Mouse (Mus musculus): ENCODE data around the gene Aatk. TPM values are rescaled to one million over a fixed set of nuclear protein-coding genes. Genes with fewer than 3 reads are reported as not detected.

Aatk gene
- 20.5 and 25.6 TPM in 2 replicates for polyA plus RNA-seq (2012; rRNA removed)

DNA sequence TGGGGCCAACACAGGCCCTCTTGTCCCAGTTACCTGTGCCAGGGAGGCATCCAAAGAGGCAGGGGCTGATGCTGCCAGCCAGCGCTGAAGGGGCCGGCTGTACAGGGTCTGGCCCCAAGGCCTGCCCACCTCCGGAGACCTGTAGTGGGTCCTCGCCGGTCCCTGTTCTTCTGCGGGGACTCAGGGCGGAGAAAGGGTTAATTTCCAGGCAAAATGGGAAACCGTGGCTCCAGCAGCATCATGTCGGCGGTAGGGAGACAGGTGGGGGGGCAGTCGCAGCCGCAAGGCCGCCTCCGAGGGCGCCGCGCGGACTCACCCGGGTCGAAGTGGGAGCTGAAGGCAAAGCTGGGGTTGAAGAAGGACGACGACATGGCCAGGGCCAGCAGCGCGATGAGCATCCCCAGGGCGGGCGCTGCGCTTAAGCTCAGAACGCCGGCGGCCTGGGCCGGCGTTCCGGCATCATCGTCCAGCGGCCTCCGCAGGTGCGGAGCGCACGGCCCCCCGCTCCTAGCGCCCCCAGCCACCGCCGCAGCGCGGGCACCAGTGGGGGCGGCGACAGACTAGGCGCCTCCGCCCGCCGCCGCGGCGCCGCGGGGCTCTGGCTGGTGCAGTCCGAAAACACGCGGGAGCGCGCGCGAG is at the start of gene Aatk:
Aatk (minus strand) TSS at position 615 of the 639 bp plus-strand sequence.
- DNase-seq (ENCODE audit: low read depth): no peak

DNA sequence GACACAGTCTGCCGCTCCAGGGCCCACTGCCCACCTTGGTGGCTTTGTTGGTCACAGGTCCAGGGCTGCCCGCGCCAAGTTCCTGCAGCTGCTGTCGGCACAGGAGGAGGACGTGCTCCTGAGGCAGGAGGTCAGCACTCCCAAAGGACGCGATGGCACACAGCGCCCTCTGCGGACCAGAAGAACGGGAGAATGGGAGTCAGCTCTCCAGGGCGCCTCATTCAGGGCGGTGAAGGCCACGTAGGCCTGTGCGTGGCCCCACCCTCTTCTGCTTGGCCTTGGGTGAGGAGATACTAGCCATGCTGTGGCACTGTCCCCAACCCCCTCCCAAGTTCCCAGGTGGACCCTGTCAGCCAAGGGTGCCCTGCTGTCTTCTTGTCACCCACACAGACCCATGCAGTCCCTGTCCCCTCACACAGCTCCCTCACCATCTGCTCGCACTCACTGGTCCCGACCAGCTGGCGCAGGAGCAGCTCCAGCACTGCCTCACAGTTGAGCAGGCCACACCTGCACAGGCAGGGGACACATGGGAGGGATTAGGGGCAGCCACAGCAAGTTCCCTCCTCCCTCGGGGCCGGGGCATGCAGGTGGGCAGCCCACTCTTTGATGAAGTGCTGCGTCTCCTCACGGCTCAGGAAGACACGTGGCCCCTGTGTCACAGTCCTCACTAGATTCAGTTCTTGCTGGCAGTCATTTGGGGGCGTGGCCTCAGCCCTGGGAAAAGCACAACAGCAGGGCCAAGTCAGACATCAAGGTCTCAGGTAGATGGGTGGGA is 46.0 kb upstream of the Aatk start:
- DNase-seq (ENCODE audit: low read depth): no peak

DNA sequence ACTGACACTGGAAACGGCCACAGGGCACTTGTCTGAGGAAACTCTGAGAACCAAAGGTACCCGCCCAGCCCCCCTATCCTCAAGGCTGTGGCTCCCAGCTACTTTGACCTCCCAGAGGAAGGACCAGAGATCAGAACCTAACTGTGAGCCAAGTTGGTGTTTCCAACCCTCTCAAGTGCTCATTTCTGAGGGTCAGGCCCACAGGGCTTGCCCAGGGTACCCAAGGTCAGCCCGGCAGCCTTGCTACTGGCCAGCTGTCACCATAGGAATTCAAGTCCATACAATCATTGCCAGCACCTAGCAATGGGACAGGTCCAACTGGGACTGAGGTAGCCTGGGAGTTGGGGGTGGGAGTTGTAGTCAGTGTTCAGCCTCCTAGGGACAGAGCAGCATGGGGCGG is 43.7 kb upstream of the Aatk start:
- no peak for DNase-seq (ENCODE audit: low read depth)

DNA sequence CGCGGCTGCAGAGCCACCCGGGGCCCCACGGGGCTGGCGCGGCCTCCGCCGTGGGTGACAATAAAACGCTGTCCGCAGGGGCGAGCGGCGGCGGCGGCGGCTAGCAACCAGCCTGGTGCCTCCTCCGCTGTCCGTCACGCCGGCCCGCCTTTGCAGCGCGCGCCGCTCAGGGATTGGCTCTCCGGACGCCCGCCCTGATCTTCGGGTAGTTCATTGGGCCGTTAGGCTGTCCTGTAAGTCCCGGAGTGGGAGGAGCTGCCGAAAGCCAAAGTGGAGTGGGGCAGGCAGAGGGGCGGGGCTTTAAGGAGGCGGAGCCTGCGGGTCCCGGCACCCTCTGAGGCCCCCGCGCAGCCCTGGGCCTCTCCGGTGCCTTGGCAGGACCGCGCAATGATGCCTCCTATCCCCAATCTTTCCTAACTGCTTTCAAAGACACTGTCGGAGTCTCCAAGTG is 39.8 kb upstream of the Aatk start, which contains the start of gene Cep131:
Cep131 (minus strand) TSS at position 126 of the 451 bp plus-strand sequence.
- peak; percentile 58 for DNase-seq (ENCODE audit: low read depth)

DNA sequence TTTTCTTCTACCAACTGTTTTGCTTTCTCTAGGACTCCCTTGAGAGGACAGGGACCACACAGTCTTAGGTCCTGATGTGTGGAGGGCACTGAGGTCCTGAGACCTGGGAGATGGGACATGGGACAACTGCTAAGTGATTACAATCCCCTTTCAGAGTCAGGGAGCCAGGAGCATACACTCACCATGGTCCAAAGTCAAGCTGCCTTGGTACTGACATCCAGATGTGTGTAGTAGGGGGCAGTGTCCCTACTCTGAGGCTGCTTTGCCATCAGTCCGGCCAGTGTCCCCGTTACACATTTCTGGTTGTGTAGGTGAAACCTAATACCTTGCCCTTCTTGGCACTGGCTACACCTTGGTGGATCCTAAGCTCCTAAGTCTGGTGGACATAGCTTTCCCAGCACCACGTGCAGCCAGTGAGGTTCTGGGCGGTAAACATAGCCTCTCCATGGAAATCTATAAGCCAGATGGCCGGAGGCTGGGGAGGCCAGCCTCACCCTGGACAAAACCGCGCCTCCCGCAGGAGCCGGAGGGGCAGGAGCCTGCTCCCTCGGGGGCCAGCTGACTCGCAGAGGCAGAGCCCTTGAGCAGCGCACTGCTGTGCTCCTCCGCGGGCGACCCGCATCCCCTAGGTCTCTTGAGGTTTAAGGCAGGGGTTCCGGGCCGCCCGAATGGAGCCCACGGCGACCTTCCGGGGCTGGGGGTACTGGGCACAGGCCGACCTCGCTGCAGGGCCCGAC is 39.1 kb upstream of the Aatk start:
- DNase-seq (ENCODE audit: low read depth): no peak

DNA sequence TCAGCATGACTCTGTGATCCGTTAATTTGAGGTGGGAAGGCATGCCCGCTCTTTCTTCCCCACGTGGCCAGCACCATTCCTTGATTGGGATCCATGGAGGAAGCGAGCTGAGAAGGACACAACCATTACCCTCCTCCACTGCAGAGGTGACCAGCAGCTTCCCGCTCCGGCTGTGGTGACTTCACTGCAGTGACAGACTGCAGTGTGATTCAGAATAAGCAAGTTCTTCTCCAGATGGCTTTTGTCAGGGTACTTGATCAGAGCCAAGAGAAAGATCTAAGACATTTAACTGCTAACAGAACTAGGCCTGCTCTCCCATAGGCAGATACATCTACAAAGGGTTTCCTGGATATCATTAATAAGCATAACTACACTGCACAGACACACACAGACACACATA is 33.3 kb upstream of the Aatk start:
- DNase-seq (ENCODE audit: low read depth): no peak

DNA sequence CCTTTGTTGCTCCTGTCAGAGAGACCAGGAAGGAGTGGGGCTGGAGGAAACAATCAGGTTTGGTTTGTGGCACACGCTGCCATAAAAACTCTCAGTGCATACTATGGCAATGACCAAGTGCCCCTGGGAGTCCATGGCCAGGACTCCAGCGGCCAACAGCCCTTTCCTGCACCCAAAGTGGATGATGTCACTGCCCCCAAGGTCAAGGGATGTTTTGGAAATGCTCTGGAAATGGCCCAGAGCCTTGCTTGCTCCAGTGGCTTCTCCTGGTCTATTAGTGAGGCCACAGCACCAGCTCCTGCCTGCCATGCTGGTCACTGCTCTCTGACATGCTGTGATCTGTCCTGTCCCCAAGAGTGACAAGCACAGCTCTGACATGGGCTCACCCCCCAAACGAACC is 29.2 kb upstream of the Aatk start:
- no peak for DNase-seq (ENCODE audit: low read depth)

DNA sequence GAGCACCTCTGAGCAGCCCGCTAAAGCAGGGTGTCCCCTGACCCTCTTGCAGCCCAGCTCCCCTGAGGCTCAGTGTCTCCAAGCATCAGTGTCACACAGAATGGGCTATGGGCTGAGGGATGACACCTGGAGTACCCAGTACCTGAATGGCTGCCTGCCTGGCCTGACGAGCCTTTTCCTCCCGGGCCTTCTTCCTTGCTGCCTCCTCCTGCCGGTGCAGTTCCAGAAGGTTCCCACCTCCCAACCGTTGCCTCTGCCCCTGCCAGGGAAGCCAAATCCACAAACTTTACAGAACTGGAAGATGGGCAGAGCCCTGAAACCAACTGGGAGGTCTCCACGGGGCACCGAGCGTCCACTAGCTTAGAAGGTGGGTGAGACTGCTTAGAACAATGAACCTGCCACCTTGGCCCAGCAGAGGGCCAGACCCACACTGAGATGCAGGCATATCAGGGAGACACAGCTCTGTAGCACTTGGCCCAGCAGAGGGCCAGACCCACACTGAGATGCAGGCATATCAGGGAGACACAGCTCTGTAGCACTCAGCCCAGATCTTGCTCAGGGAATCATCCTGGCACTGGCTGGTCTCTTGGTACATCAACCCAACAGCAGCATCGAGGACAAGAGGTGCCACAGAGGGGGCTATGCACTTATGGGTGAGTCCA is 26.1 kb upstream of the Aatk start:
- DNase-seq (ENCODE audit: low read depth): no peak

DNA sequence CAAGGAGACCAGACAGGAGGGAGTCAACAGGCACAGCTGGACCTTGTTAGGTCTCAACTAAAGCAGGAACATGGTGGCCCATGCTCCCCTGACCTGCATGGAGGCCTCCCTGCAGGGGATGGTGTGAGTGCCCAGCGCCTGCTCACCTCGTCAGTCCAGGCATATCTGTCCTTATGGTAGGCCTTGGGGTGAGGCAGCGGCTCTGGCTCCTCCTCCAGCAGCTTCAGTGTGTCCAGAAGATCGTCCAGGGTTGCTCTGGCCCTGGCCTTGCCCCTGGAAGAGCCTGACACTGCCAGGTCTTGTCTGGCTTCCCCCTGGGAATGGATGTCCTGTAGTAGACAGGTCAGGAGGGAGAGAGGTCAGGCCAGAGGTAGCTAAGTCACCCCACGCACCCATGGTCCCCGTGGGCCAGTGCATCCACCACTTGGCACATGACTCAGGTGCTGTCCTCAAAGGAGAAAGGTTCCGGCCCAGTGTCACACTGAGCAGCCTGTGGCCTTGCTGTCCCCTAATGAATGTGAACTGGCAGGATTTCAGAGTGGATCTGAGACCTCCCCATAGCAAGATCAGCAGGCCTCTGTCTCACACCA is 24.9 kb upstream of the Aatk start:
- DNase-seq (ENCODE audit: low read depth): no peak

DNA sequence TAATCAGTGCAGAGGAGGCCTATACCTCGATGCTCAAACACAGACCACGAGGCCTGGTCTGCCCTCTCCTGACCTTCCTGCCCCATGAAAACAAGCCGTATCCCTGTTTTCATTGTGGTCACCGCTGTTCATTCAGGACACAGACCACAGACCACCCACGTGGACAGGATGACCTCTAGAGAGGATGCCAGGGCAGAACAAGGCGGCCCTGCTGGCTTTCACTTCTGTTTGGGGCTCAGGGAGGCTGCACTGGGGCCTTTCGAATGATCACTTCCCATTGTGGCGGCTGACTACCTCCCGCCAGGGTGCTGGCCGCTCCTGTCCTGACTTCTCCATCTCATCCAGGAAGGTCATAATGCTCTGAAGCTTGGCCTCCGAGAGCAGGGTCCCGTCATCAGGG is 24.1 kb upstream of the Aatk start:
- DNase-seq (ENCODE audit: low read depth): no peak

DNA sequence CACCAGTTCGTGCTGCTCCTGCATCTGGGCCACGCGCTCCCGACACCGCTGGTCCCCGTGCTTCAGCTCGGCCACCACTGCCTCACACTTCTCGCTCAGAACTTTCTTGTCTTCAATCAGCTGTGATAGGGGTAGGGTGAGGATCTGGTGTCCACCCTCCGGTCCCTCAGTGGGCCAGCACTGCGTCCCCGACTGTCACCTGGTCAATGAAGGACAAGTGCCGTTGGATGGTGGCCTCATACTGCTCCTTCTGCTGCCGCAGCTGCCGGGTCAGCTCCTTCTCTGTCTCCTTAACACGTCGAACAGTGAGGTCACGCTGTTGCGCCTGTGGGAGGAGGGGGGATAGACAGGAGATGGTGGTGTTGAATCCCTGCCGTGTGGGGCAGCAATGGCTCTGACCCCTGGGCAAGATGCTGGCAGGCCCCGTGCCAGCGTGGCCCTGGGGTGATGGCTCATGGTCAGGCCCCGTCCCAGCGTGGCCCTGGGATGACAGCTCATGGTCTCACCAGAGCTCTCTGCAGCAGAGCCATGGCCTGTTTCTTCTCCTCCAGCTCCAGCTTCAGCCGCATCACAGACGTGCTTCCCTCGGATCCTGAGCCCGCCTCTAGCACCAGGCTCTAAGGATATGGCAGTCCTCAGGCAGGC is 23.4 kb upstream of the Aatk start:
- DNase-seq (ENCODE audit: low read depth): no peak

DNA sequence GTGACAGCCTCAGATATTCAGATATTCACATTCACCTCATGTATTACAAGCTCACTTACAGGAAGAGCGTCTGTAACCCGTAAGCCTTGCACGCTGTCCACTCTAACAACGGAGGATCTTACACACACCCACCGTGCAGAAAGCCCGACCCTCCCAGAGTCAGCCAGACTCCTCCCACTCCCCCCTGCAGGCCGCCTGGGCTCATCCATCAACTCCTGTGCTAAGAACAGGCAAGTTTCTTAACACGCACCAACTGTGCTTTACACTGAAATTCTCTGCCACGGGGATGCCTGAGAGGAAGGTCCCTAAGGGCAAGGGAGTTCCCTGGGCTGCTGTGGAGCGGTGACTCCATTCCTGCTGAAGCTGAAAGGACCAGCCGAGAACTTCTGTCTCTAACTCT is 22.3 kb upstream of the Aatk start:
- DNase-seq (ENCODE audit: low read depth): no peak

DNA sequence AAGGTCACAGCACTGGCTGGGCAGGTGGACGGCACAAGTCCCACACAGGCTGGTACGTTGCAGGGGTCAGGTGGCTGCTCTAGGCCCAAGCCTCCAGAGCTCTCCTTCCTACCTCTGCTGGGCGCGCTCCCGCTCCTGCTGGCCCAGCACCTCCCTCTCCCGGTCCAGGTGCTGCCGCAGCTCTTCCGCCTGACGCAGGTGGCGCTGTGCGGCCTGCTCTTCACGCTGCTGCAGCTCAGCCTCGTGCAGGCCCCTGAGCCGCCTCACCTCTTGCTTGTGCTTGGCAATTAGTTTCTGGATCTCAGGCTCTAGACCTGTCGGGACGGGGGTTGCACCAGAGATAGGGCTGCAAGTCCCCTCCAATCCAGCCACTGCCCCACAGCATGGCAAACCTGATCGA is 20.9 kb upstream of the Aatk start:
- no peak for DNase-seq (ENCODE audit: low read depth)

DNA sequence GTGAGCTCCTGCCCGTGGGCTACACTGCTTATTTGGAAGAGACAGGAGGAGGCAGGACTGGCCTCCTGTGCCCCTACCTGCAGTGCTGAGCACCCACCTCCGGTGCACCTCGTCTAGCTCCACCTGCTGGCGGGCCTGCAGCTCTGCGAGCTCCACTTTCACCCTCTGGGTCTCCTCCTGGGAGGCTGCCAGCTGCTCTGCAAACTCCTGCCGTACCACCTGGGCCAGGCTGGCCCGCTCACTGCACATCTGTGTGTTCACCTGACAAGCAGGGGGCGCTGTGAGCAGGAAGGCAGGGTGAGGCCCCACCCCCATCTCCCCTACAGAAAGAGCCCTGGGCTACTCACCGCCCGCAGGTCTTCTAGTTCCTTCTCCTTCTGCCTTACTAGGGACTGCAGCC is 18.3 kb upstream of the Aatk start:
- DNase-seq (ENCODE audit: low read depth): no peak

DNA sequence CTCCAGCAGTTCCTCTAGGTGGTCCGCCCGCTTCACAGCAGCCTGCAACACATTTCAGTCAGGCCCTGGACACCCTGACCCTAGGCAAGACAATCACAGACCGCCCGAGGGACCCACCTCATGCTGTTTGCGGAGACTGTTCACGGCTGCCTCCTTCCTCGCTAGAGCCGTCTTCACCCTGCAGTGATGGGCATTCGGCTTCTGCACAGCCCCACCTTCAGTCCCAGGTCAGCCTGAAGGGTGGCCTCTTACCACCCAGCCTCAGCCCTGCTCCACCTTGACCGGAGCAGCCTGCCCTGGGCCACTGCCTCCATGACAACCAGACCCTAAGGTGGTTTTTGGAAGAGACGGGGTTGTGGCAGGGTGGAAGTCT is 17.7 kb upstream of the Aatk start:
- DNase-seq (ENCODE audit: low read depth): no peak

DNA sequence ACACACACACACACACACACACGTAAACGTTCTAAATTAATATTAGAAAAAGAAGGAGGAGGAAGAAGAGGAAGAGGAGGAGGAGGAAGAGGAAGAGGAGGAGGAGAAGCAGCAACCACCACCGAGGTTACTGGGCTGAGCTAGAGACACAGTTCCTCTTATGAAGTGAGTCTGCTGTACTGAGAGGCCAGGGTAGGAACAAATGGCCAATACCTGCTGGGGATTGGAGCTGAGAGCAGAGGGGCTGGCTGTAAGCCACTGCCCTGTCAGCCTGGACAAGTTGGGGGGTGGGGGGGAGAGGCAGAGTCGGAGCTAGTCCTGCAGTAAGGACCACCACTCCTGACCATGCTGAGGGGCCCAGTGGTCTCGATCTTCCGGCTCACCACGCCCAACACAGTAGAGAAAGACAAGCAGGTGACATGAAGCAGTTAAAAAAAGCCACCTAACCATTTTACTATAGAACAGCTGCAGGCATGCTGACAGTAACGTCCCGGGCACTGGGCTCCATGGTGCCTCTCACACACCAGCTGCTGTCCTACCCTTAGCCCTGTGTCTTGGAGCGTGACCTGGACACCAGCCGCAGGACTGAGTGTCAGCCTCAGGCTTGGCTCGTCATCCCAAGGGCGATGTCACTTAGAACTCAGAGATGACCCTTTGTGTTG is 17.2 kb upstream of the Aatk start:
- DNase-seq (ENCODE audit: low read depth): no peak

DNA sequence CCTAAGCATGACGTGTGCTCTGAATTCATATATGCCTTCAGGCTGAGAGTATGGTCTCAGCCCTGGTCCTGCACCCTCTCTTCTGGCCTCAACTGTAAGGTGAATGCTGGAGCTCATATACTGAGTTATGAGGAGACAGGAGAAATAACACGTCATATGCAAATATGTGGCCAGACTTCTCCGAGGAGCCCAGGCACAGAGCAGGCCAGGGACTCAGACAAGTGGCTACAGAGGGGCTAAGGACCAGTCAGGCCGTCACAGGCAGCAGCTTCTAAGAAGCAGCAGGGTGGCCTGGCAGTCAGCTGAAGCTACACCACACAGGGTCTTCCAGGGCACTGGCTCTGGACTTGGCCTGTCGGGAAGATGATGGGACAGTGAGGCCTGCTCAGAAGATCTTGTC is 16.4 kb upstream of the Aatk start:
- no peak for DNase-seq (ENCODE audit: low read depth)

DNA sequence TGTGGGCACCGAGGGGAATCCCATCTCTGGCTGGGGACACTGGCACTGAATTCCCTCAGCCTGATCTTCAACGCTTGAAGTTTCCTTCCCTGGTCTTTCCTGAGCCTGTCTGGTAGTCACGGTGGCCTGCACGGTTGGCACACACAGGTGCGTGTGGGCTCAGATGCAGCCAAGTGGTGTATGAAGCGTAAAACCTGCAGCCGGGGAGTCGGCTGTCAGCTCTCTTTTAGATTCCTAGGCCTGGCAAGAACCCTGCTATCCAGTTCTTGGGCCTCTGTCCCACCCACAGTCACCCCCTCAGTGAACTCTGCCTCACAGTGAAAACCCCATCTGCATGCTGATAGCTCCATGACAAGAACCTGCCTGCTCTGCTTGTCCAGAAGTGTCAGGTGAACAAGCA is 13.7 kb upstream of the Aatk start:
- DNase-seq (ENCODE audit: low read depth): no peak

DNA sequence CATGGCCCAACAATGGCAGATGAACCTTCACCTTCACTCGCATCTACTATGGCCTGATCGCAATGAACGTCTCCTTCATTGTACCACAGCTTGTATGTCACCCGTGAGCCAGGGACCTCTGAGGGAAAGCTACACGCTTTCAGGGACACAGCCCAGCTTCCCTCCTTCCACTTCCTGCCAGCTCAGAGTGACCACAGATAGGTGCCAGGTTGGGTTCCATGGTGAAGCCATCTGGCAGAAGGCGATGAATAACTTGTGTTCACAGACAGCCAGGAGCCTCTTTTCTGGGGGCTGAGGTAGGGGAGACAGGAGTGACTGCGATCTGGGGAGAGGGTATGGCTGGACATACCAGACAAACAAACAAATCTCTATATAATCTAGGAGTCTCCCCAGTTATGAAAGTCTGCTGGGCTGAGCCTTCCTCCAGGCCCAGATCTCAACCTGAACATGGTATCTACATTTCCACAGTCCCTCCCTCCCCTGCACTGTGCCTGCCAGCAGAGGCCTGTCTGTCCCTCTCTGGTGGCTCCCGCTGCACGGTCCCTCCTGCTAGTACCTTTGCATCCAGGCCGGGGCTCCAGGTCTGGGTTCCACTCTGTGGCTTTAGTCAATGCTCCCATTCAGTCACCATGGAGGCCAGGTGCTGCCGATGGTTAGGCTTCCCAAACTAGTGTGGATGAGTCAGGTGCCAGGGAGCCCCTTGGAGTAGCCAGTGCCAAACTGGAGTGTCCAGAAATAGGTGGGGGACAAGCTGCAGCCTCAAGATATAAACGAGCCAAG is 9.2 kb upstream of the Aatk start:
- DNase-seq (ENCODE audit: low read depth): no peak

DNA sequence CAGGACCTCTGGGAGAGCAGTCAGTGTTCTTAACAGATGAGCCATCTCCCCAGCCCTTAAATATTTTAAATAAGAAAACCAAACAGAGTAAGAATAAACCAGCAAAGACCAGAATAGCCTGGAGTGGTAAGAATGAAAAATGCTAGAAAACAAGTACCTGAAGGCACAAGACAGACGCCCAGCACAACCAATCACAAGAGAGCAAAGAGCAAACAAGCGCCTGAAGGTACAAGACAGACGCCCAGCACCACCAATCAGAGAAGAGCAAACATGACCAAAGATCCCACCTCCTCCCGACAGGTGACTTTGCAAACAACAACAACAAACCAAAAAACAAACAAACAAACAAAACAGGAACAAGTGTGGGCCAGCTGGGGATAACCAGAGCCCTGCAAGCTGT is 6.9 kb upstream of the Aatk start:
- no peak for DNase-seq (ENCODE audit: low read depth)

Measured in gonadal fat pad, adult 2 months (tissue).